Mouse (Mus musculus): ENCODE measurements around the gene Olfr1061. TPM values are rescaled to one million over a fixed set of nuclear protein-coding genes. Genes with fewer than 3 reads are reported as not detected.

Gene Olfr1061
- total RNA-seq (2023): not detected

DNA sequence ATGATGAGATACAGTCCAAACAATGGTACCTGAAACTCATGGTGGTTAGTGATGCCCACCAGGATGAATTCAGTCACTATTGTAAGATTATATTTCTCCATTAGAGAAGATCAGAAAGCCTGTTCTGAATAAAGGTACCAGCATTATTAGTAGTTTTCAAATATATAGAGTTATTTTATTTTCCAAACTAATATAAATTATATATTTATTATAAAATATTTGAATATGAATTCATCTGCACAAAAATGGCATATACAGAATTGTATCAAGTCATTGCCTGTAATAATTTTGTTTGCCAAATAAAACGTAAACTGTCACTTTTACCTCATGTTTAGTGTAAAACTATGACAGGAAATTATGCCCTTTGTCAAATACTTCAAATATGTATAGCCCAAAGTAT is at the start of gene Olfr1061:
Gene Olfr1061 (minus strand): TSS at position 101 of the 400 bp plus-strand sequence.

DNA sequence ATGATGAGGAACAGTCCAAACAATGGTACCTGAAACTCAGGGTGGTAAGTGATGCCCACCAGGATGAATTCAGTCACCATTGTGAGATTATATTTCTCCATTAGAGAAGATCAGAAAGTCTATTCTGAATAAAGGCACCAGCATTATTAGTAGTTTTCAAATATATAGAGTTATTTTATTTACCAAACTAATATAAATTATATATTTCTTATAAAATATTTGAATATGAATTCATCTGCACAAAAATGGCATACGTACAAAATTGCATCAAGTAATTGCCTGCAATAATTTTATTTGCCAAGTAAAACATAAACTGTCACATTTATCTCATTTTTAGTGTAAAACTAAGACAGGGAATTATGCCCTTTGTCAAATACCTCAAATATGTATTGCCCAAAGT is 42.3 kb upstream of the Olfr1061 start, which contains the start of gene Olfr1066:
Gene Olfr1066 (minus strand): TSS at position 101 of the 400 bp plus-strand sequence.

DNA sequence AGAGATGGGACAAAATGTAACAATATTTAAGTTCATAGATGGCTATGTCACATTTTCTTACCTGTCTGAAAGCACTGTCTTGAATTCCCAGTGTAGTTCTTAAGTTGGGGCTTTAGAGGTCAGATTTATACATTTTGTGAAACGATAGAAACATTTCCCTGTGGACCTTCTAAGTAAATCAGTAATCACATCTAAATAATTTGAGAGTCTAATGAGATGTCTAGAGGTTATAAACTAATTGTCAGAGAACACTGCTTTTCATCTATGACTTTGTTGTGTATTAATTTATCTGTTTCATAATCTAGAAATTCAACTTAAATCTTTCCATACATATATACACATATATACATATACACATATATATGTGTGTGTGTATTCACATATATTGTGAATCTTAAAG is 36.6 kb upstream of the Olfr1061 start, which contains the start of gene Olfr1065:
Gene Olfr1065 (minus strand): TSS at position 101 of the 400 bp plus-strand sequence.

DNA sequence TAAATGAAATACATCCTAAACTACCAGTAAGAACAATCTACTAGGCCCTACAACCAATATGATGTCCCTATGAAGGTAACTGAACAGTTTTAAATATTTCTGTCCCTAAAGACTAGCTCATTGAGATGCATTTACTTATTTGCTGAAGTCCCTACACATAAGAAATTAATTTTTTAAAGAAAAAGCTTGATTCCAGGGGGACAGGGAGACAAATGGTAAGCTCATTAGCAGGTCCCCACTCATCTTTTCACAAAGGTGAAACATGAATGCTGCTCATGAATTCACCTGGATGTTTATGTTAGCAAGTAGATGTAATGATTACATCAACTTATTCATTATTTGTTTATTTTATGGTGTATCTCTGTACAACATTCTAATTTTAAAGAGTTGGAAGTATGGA is 12.8 kb upstream of the Olfr1061 start, which contains the start of gene Olfr1062:
Gene Olfr1062 (minus strand): TSS at position 101 of the 400 bp plus-strand sequence.

DNA sequence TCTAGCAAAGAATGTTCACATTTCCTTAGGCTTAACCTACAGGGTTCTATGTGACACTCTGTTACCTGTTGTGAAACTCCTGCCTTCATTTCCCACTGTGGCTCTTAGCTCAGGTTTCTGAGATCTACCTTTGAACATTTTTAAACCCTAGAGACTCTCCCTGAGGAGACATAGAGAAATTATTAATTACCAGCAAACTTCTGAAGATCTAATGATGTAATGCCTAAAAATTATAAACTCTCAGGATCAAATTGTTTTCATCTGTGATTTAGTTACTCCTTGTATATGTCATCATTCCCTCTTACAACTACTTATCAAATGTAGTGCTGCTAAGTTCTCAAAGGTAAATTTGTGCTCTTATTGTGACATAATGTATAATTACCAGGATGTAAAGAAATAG is 25.4 kb downstream of the Olfr1061 start, which contains the start of gene Olfr1058:
Gene Olfr1058 (minus strand): TSS at position 101 of the 400 bp plus-strand sequence.

GRCm38 (mm10) chr2:86378293-86378692 is 35.6 kb downstream of the Olfr1061 start, which contains the start of gene Olfr1057:
Olfr1057 (minus strand) TSS chr2:86378393.

Other genes starting within 250 kb of the Olfr1061 start
- not detected for gene Olfr1043, start 246.5 kb downstream of the Olfr1061 start, total RNA-seq (2023)
- not detected for gene Olfr1044, start 236.2 kb downstream of the Olfr1061 start, total RNA-seq (2023)
- gene Olfr52, start 228.4 kb downstream of the Olfr1061 start, total RNA-seq (2023): not detected
- not detected for gene Olfr1045, start 211.0 kb downstream of the Olfr1061 start, total RNA-seq (2023)
- gene Olfr1046, start 194.7 kb downstream of the Olfr1061 start, total RNA-seq (2023): not detected
- not detected for gene Olfr1047, start 182.6 kb downstream of the Olfr1061 start, total RNA-seq (2023)
- not detected for gene Olfr1048, start 173.8 kb downstream of the Olfr1061 start, total RNA-seq (2023)
- not detected for gene Olfr1049, start 155.7 kb downstream of the Olfr1061 start, total RNA-seq (2023)
- not detected for gene Olfr1051, start 135.0 kb downstream of the Olfr1061 start, total RNA-seq (2023)
- gene Olfr1052, start 121.6 kb downstream of the Olfr1061 start, total RNA-seq (2023): not detected
- not detected for gene Olfr1053, start 98.8 kb downstream of the Olfr1061 start, total RNA-seq (2023)
- not detected for gene Olfr1054, start 78.6 kb downstream of the Olfr1061 start, total RNA-seq (2023)
- not detected for gene Olfr1055, start 63.8 kb downstream of the Olfr1061 start, total RNA-seq (2023)
- not detected for gene Olfr1056, start 51.6 kb downstream of the Olfr1061 start, total RNA-seq (2023)
- gene Olfr1057, start 35.7 kb downstream of the Olfr1061 start, total RNA-seq (2023): not detected
- not detected for gene Olfr1058, start 25.5 kb downstream of the Olfr1061 start, total RNA-seq (2023)
- not detected for gene Olfr1062, start 12.7 kb upstream of the Olfr1061 start, total RNA-seq (2023)
- not detected for gene Olfr1065, start 36.5 kb upstream of the Olfr1061 start, total RNA-seq (2023)
- gene Olfr1066, start 42.2 kb upstream of the Olfr1061 start, total RNA-seq (2023): not detected
- gene Olfr228, start 73.3 kb upstream of the Olfr1061 start, total RNA-seq (2023): not detected
- gene Olfr1076, start 94.4 kb upstream of the Olfr1061 start, total RNA-seq (2023): not detected
- gene Olfr1079, start 128.4 kb upstream of the Olfr1061 start, total RNA-seq (2023): not detected
- gene Olfr1080, start 144.2 kb upstream of the Olfr1061 start, total RNA-seq (2023): not detected
- not detected for gene Olfr1082, start 184.9 kb upstream of the Olfr1061 start, total RNA-seq (2023)
- gene Olfr1084, start 225.7 kb upstream of the Olfr1061 start, total RNA-seq (2023): not detected
- gene Olfr1085, start 248.0 kb upstream of the Olfr1061 start, total RNA-seq (2023): not detected